Mouse (Mus musculus): ENCODE data around the gene Rmnd5b. TPM values are rescaled to one million over a fixed set of nuclear protein-coding genes. Genes with fewer than 3 reads are reported as not detected.
"Not testable (repeated sequence)": the region's sequence is repeated elsewhere in the genome, so short reads cannot be mapped to it uniquely, and the experiment has no call there.

Rmnd5b gene
- total RNA-seq, 2 experiments from 2014 or later: 58.0 to 58.9 TPM

DNA sequence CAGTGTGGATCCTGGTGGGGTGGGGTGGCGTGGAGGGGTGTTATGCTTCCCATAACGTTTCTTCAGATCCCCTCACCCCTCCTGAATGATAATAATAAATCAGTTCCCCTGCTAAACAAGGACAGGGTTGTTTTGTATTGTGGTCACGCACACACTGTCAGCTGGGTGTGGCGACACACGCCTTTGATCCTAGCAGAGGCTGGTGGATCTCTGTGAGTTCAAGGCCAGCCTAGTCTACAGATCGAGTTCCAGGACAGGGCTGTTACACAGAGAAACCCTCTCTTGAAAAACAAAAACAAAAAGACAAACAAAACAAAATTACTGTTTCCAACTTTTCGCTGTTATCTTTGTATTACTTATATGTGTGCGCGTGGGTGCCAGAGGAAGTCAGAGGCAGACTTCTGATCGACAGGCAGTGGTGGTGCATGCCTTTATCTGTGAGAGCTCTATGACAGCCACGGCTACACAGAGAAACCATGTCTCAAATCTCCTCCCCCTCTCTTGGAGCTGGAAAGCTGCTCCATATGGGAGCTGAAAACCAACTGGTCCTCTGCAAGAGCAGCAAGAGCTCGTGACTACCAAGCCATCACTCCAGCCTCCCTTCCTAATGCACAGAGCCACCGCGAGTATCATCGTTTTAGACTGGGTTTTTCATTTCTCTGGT is 5.9 kb downstream of the Rmnd5b start:
- peak; percentile 64 to 72 for DNase-seq (ENCODE audit: low spot score in 2 of 2)
- intact Hi-C loops (cut with DNase I): no loop called here

- intact Hi-C loops (cut with DNase I): no loop called here
- no peak for DNase-seq (ENCODE audit: low spot score in 2 of 2)
Observed at GRCm38 (mm10) chr11:51627907-51628306, 7.8 kb downstream of the Rmnd5b start.

DNA sequence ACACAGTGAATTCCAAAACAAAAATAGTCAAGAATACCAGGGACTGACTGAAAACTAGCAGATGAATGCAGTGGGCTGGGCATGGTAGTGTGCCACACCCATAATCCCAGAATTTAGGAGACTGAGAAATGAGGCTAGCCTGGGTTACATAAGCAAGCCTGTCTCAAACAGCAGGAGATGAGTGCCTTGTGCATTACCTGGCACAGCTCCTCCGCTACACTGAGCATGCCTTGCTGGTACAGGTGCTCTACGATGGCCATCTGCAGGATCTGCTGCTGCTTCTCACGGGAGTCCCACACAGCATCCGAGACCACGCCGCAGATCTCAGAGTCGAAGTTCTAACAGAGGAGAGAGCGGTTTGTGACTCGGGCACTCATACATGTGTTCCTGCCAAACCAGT is 8.3 kb downstream of the Rmnd5b start:
- intact Hi-C loops (cut with DNase I): no loop called here
- peak in 1 of 2 experiments; percentile 44 for DNase-seq (ENCODE audit: low spot score in 2 of 2)

DNA sequence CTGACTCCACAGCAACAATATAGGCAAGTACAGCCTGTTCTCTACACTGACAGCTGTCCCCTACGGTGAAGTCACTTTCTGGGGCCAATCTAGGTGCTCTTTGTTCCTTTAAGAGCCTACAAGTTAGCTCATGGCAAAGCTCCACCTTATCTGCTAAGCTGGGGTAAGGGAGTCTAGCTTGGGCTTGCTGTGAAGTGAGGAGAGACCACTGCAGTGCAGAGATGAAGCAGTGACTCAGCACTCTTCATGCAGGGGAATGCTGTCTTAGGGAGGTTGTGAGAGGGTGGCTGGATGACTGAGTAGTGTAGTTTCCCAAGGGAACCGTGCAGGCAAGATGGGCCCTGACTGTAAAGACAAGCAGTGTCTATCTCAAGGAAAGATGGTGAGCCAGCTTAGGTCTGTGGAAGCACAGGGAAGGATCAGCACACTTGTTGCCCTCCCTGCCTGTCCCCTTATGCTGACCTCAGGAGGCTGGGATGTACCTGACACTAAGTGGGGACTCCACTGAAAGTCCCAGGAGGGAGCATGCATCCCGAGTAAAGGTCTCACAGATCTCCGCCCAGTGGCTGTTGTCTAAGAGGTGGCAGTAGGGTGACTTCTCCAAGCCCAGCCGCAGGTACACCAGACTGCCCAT is 10.4 kb downstream of the Rmnd5b start:
- no peak for DNase-seq (ENCODE audit: low spot score in 2 of 2)
- intact Hi-C loops (cut with DNase I): no loop called here

DNA sequence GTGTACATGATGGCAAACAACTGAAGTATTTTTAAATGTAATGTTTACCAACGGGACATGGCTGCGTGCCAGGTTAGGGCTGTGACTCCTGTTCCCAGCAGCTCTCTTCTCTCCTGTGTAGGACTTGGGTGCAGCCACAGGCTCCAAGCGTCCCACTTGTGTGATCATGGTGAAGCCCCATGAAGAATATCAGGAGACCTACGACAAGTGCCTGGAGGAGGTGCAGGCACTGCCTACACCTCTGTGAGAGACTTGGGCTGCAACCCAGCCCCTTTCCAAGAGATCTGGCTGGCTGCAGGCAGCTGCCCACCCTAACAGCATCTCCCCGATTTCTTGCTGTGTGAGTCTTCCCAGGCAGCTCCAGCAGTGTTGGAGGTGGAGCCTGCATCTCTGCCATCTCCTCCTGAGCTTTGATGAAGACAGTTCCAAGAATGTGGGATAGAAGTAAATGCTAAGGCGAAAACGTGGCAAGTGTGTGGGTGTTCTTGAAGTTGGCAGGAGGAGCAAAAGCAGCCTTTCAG is 12.7 kb downstream of the Rmnd5b start:
- DNase-seq (ENCODE audit: low spot score in 2 of 2): peak; percentile 77 to 82
- intact Hi-C loops (cut with DNase I): no loop called here

DNA sequence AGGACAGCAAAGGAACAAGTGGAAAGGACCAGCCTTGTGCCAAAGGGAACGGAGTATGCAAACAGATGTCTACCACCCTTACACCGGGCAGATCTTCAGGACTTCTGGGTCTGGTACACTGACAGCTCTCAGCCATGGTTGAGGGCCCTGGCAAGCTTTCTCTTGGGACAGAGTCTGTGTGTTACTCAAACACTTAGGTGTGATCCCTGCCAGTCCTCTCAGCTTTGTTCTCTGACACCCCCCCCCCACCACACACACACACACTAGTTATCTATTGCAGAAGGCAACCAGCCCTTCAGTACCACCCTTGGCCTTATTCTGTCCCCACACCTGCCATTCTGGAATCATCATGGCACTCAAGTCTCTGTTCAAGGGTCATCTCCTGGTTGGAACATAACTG is 13.9 kb downstream of the Rmnd5b start:
- intact Hi-C loops (cut with DNase I): no loop called here
- no peak for DNase-seq (ENCODE audit: low spot score in 2 of 2)

- DNase-seq (ENCODE audit: low spot score in 2 of 2): no peak
- intact Hi-C loops (cut with DNase I): no loop called here
Observed at GRCm38 (mm10) chr11:51620084-51620483, 15.6 kb downstream of the Rmnd5b start.

- intact Hi-C loops (cut with DNase I): no loop called here
- DNase-seq (ENCODE audit: low spot score in 2 of 2): peak; percentile 85 to 86
Observed at GRCm38 (mm10) chr11:51619409-51620060, 16.2 kb downstream of the Rmnd5b start, which contains the start of gene Nhp2. Gene Nhp2 (plus strand): TSS chr11:51619735.

GRCm38 (mm10) chr11:51618894-51619408 is 16.7 kb downstream of the Rmnd5b start:
- intact Hi-C loops (cut with DNase I): no loop called here
- no peak for DNase-seq (ENCODE audit: low spot score in 2 of 2)

DNA sequence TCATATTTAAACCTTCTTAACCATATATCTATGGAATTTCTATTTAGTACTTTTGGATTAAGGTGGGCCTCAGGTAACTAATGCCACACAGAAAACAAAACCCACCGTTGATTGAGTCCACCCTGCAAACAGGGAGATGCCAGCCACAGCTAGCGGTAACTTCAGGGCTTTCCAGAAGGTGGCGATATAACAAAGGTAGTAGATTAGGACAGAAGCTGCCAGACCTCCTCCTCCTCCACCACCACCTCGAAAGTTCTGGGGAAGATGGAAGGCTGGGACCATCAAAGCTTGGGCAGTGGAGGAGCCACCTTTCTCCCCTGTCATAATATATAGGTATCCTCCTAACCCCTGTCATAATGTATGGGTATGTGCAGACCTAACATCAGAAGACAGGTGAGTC is 18.0 kb downstream of the Rmnd5b start:
- intact Hi-C loops (cut with DNase I): loop anchor here (1.0 kb wide), 1 partner anchor 64 kb away; no protein-coding TSS in a partner anchor
- DNase-seq (ENCODE audit: low spot score in 2 of 2): peak; percentile 44 to 69

GRCm38 (mm10) chr11:51616113-51616512 is 19.6 kb downstream of the Rmnd5b start:
- DNase-seq (ENCODE audit: low spot score in 2 of 2); intact Hi-C loops (cut with DNase I): not testable (repeated sequence)

- intact Hi-C loops (cut with DNase I): no loop called here
- DNase-seq (ENCODE audit: low spot score in 2 of 2): peak in 1 of 2 experiments; percentile 31
Observed at GRCm38 (mm10) chr11:51615601-51616000, 20.1 kb downstream of the Rmnd5b start.

- DNase-seq (ENCODE audit: low spot score in 2 of 2): no peak
- intact Hi-C loops (cut with DNase I): no loop called here
Observed at GRCm38 (mm10) chr11:51615129-51615528, 20.6 kb downstream of the Rmnd5b start.

DNA sequence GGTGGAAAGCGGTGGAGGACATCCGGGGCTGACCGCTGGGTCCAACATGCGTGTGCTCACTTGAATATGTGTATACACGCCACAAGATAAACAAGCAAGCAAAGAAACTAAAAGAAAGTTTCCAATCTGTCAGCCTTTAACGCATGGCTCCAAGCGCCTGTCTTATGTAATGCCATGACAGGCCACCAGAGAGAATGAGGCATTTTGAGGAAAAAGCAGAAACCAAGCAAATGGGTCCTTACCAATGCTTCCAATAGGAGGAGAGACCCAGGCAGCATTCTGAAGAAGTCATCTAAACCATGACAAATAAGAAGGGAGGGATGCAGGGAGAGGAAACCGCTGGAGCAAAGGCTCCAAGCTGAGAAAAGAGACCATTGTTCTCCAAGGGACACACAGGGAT is 21.4 kb downstream of the Rmnd5b start:
- intact Hi-C loops (cut with DNase I): no loop called here
- DNase-seq (ENCODE audit: low spot score in 2 of 2): no peak

DNA sequence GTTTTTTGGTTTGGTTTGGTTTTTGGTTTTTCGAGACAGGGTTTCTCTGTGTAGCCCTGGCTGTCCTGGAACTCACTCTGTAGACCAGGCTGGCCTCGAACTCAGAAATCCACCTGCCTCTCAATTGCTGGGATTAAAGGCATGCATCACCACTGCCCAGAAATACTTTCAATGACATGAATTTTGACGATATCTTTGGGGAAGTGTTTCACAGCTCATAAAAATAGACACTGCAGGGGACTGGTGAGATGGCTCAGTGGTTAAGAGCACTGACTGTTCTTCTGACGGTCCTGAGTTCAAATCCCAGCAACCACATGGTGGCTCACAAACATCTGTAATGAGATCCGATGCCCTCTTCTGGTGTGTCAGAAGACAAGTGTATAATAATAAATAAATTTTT is 25.8 kb downstream of the Rmnd5b start:
- intact Hi-C loops (cut with DNase I); DNase-seq (ENCODE audit: low spot score in 2 of 2): not testable (repeated sequence)

- intact Hi-C loops (cut with DNase I): no loop called here
- no peak for DNase-seq (ENCODE audit: low spot score in 2 of 2)
Observed at GRCm38 (mm10) chr11:51609266-51609909, 26.3 kb downstream of the Rmnd5b start.

DNA sequence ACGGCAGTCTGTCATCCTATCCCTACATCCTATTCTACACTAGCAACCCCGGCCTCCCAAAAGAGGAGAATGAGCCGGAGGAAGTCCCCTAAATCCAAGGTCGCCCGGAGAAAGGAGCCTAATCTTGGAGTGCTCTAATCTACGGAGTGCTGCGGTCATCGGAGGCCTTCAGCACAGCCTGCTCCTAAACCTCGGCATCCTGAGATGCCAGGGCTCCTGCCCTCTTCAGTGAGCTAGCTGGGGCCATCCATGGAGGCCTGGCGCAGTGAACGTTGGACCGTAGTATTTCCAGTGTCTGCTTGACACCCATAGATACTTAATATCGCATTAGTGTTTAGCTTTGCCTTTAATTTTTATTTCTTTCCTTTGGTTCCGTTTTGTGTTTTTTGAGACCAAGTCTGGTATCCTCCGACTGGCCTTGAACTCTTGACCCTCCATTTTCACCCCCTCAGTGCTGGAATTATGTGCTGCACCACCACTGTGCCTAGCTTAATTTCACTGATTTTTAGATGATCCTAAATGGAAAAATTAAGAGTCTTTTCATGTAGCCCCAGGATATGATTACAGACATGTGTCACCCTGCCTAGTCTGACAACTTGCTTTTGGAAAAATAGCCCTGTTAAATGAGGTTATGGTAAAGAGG is 28.5 kb downstream of the Rmnd5b start:
- DNase-seq (ENCODE audit: low spot score in 2 of 2): no peak
- intact Hi-C loops (cut with DNase I): no loop called here

- intact Hi-C loops (cut with DNase I): no loop called here
- DNase-seq (ENCODE audit: low spot score in 2 of 2): peak; percentile 97 to 99
Observed at GRCm38 (mm10) chr11:51606447-51607095, 29.1 kb downstream of the Rmnd5b start, which contains the start of gene Hnrnpab. Gene Hnrnpab (minus strand): TSS chr11:51606847.

Measured in left cerebral cortex, postnatal 36 days (tissue).